Mouse (Mus musculus) thymus, adult 2 months (tissue): ENCODE data around the gene Myo1f.

Experiments
- CTCF ChIP-seq: fragments of 200-500 bp; IDR thresholded peaks from 2 replicates; pipeline ENCODE4 v1.5.1; 2012; ENCODE audit warnings: mild to moderate bottlenecking, control low read depth, low read length, moderate library complexity, borderline replicate concordance; ENCODE audit not compliant: control insufficient read depth, poor library complexity, insufficient read depth; ENCODE audit errors: extremely low read depth
- POLR2A ChIP-seq: fragments of 200-500 bp; IDR thresholded peaks from 2 replicates; pipeline ENCODE4 v1.6.1; 2012; ENCODE audit warnings: mild to moderate bottlenecking, low read length, control low read depth, moderate library complexity; ENCODE audit not compliant: control insufficient read depth, poor library complexity, insufficient read depth; ENCODE audit errors: extremely low read depth

- no peak for TF ChIP-seq POLR2A
- TF ChIP-seq CTCF = no peak
Measured at GRCm38 (mm10) chr17:33584061-33584460, 28.6 kb downstream of the Myo1f start.
